Comparison of ENCODE assay signal across 8 mouse cellular contexts in the genomic region with DNA sequence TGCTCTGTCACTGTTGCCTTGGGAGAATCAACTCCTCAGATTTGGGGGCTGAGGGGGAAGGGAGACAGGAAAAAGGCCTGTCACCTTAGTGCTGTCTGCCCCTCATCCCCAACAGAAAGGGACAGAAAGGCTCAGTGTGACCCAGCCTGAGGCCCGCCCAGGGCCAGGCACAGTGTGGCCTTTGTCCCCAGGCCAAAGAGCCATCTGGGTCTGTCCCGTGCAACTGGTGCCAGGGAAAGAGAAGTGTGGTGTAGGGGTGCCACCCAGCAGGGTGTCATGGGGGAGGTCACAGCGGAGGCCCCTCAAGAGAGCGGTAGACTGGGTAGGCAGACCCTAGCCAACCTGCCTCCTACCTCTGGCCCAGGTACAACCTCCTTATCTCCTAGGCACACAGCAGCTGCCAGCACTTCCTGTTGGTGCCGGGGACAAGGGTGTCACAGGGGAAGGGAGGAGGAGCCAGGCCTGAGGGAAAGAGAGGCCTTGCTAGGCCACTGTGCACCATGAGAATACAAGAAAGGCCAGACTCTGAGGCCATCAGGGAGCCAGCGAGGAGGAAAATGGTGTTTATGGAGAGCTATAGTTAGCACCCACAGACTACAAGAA. TPM values are rescaled to one million over a fixed set of nuclear protein-coding genes. Genes with fewer than 3 reads are reported as not detected.
DNase-seq lines count a peak whose midpoint lies in the region; ATAC-seq lines count a peak whose summit lies in the region.

No protein-coding gene starts in this region.

- H3K4me2 ChIP-seq in intestine, embryonic 15.5 days (replicated peaks) = peak overlapping the region; percentile 30; the same call in 1 of the 2 replicates
- no peak overlapping the region for H3K4me2 ChIP-seq in lung, embryonic 15.5 days

- H3K4me3 ChIP-seq in intestine, embryonic 15.5 days (replicated peaks) = no peak overlapping the region
- H3K4me3 ChIP-seq in lung, embryonic 15.5 days = no peak overlapping the region

- 55% methylated on average over 6 of the region's 6 CpGs for WGBS in intestine, embryonic 15.5 days
- WGBS in lung, embryonic 15.5 days = 52% methylated on average over 6 of the region's 6 CpGs

- no peaks in the 10 kb centered on the region for H3K9me3 ChIP-seq in intestine, embryonic 15.5 days
- no peaks in the 10 kb centered on the region for H3K9me3 ChIP-seq in lung, embryonic 15.5 days

- H3K27me3 ChIP-seq in intestine, embryonic 15.5 days (replicated peaks) = no peaks in the 10 kb centered on the region
- no peaks in the 10 kb centered on the region for H3K27me3 ChIP-seq in lung, embryonic 15.5 days

- peak; percentile 62 for DNase-seq in layer of hippocampus, adult 11-12 months (ENCODE audit: low spot score)
- no peak for DNase-seq in layer of hippocampus, postnatal 14 days (ENCODE audit: low spot score in 2 of 2)
- peak; percentile 55 for DNase-seq in ZHBTc4 (ENCODE audit: low read depth, low spot score)
- DNase-seq in B cell, adult 2 months = no peak
- DNase-seq in natural killer cell, adult 2 months (ENCODE audit: low spot score in 2 of 2) = no peak
- no peak for DNase-seq in cerebellum, adult 8-10 months

- H3K4me1 ChIP-seq in intestine, embryonic 15.5 days (replicated peaks) = peaks cover 27% of the 10 kb centered on the region
- peaks cover 52% of the 10 kb centered on the region for H3K4me1 ChIP-seq in lung, embryonic 15.5 days

- H3K27ac ChIP-seq in intestine, embryonic 15.5 days = peak overlapping the region; percentile 83
- peak overlapping the region; percentile 38 for H3K27ac ChIP-seq in lung, embryonic 15.5 days

- no peak overlapping the region; the same call in 1 of the 2 replicates for H3K9ac ChIP-seq in intestine, embryonic 15.5 days
- 0 out of 2 replicates have a peak overlapping the region, but pooled peaks have one; percentile 2 for H3K9ac ChIP-seq in lung, embryonic 15.5 days

- no peaks in the 10 kb centered on the region for H3K36me3 ChIP-seq in intestine, embryonic 15.5 days
- no peaks in the 10 kb centered on the region for H3K36me3 ChIP-seq in lung, embryonic 15.5 days

- ATAC-seq in intestine, embryonic 15.5 days = peak; percentile 85
- no peak for ATAC-seq in lung, embryonic 15.5 days (ENCODE audit: borderline replicate concordance, extremely low read depth, low FRiP score, low TSS enrichment)

RNA-seq across cellular contexts. Expression of gene Cdk18, which starts 13.6 kb away (rescaled TPM):
- total RNA-seq in layer of hippocampus, postnatal 14 days (2021) = 10 to 100 TPM; 21.2 to 21.9 TPM
- 10.5 and 13.4 TPM in 2 replicates for polyA plus RNA-seq in intestine, embryonic 15.5 days (2015; fragmentation: Nextera tagmentation; extraction: Ambion mirVana)
- 6.5 and 7.7 TPM in 2 replicates for polyA plus RNA-seq in lung, embryonic 15.5 days (2015; fragmentation: Nextera tagmentation; extraction: Ambion mirVana)

RNA-seq across cellular contexts. Expression of gene Mfsd4a, which starts 58.0 kb away (rescaled TPM):
- 10 to 100 TPM; 42.8 to 50.7 TPM for total RNA-seq in layer of hippocampus, postnatal 14 days (2021)
- polyA plus RNA-seq in intestine, embryonic 15.5 days (2015; fragmentation: Nextera tagmentation; extraction: Ambion mirVana) = 8.7 and 10.3 TPM in 2 replicates
- polyA plus RNA-seq in lung, embryonic 15.5 days (2015; fragmentation: Nextera tagmentation; extraction: Ambion mirVana) = 15.0 and 16.3 TPM in 2 replicates

Comparison
In these comparisons a context has a peak if more than half of its experiments do, and no peak if none do; other contexts are left out.
1. DNase-seq: peak in layer of hippocampus, adult 11-12 months (single experiment) and ZHBTc4 (single experiment); none in layer of hippocampus, postnatal 14 days (0 of 2), B cell, adult 2 months (0 of 2), natural killer cell, adult 2 months (0 of 2) and cerebellum, adult 8-10 months (single experiment).